Mouse (Mus musculus) spleen, adult 2 months (tissue): ENCODE measurements around the gene Pld5.

Experiments
- CTCF ChIP-seq: fragments of 200-500 bp; IDR thresholded peaks from 2 replicates; pipeline ENCODE4 v1.5.1; 2011; ENCODE audit warnings: mild to moderate bottlenecking, inconsistent platforms; ENCODE audit not compliant: insufficient read depth, insufficient read length, insufficient replicate concordance; ENCODE audit errors: extremely low read depth
- POLR2A ChIP-seq: fragments of 200-500 bp; IDR thresholded peaks from 2 replicates; pipeline ENCODE4 v1.6.1; 2011; ENCODE audit warnings: low read depth, low read length, inconsistent platforms

GRCm38 (mm10) chr1:176223794-176224193 is 51.3 kb downstream of the Pld5 start:
- TF ChIP-seq CTCF (no peak), POLR2A (no peak)
